Mouse (Mus musculus): ENCODE measurements around the gene Tmed8. TPM values are rescaled to one million over a fixed set of nuclear protein-coding genes. Genes with fewer than 3 reads are reported as not detected.

Gene Tmed8
- polyA plus RNA-seq, 1 experiment: 2.1 TPM

- no peak for TF ChIP-seq POLR2A (IDR thresholded peaks at IDR 0.05; ENCODE audit: insufficient read length, low read depth)
- no peak for TF ChIP-seq MYOG (IDR thresholded peaks at IDR 0.05; ENCODE audit: control insufficient read depth in 1 of 3, insufficient read depth in 1 of 3, insufficient read length in 2 of 3, low read depth in 2 of 3)
- TF ChIP-seq MAX (IDR thresholded peaks at IDR 0.05; ENCODE audit: low read depth): no peak
- TF ChIP-seq TCF12 (IDR thresholded peaks at IDR 0.05; ENCODE audit: insufficient read depth, poor library complexity, severe bottlenecking): no peak
- TF ChIP-seq SRF (IDR thresholded peaks at IDR 0.05; ENCODE audit: control insufficient read depth, insufficient read length, low read depth): no peak
- TF ChIP-seq TCF3 (IDR thresholded peaks at IDR 0.05; ENCODE audit: insufficient read length, low read depth): no peak
- TF ChIP-seq MYOD1 (IDR thresholded peaks at IDR 0.05; ENCODE audit: control insufficient read depth in 1 of 3, insufficient read length in 2 of 3, low read depth in 2 of 3): no peak
- no peak for TF ChIP-seq CEBPB (IDR thresholded peaks at IDR 0.05; ENCODE audit: insufficient read depth, poor library complexity, severe bottlenecking)
- TF ChIP-seq USF1 (IDR thresholded peaks at IDR 0.05; ENCODE audit: low read depth): no peak
- TF ChIP-seq E2F4 (IDR thresholded peaks at IDR 0.05; ENCODE audit: insufficient read depth): no peak
- TF ChIP-seq POLR2AphosphoS2 (IDR thresholded peaks at IDR 0.05; ENCODE audit: insufficient read length, low read depth): no peak
- TF ChIP-seq REST (IDR thresholded peaks at IDR 0.05; ENCODE audit: insufficient read depth, insufficient read length): no peak
- Histone ChIP-seq H3K4me3 (no peak overlapping the region), H3K36me3 (ENCODE audit: control insufficient read depth, insufficient read depth) (no peaks in the 10 kb centered on the region), H3K79me2 (ENCODE audit: control insufficient read depth, insufficient read depth) (no peaks in the 10 kb centered on the region), H3K27me3 (ENCODE audit: control insufficient read depth, insufficient read depth, insufficient read length) (no peaks in the 10 kb centered on the region), H3K4me2 (ENCODE audit: low read depth) (no peak overlapping the region), H3ac (ENCODE audit: control insufficient read depth, insufficient read length) (no peak overlapping the region)
Measured at GRCm38 (mm10) chr12:87226801-87227200, 26.5 kb upstream of the Tmed8 start.

GRCm38 (mm10) chr12:87224950-87225349 lies 24.7 kb upstream of the Tmed8 start:
- TF ChIP-seq MYOG (IDR thresholded peaks at IDR 0.05; ENCODE audit: control insufficient read depth in 1 of 3, insufficient read depth in 1 of 3, insufficient read length in 2 of 3, low read depth in 2 of 3): no peak
- no peak for TF ChIP-seq MYOD1 (IDR thresholded peaks at IDR 0.05; ENCODE audit: control insufficient read depth in 1 of 3, insufficient read length in 2 of 3, low read depth in 2 of 3)
- no peak for TF ChIP-seq POLR2AphosphoS2 (IDR thresholded peaks at IDR 0.05; ENCODE audit: insufficient read length, low read depth)
- Histone ChIP-seq H3K4me2 (ENCODE audit: low read depth) (no peak overlapping the region), H3K4me3 (no peak overlapping the region), H3K36me3 (ENCODE audit: control insufficient read depth, insufficient read depth) (no peaks in the 10 kb centered on the region), H3K79me2 (ENCODE audit: control insufficient read depth, insufficient read depth) (no peaks in the 10 kb centered on the region), H3K27me3 (ENCODE audit: control insufficient read depth, insufficient read depth, insufficient read length) (no peaks in the 10 kb centered on the region), H3ac (ENCODE audit: control insufficient read depth, insufficient read length) (no peak overlapping the region)

- Histone ChIP-seq H3K4me2 (ENCODE audit: low read depth) (no peak overlapping the region), H3ac (ENCODE audit: control insufficient read depth, insufficient read length) (no peak overlapping the region), H3K79me2 (ENCODE audit: control insufficient read depth, insufficient read depth) (no peaks in the 10 kb centered on the region), H3K27me3 (ENCODE audit: control insufficient read depth, insufficient read depth, insufficient read length) (no peaks in the 10 kb centered on the region), H3K36me3 (ENCODE audit: control insufficient read depth, insufficient read depth) (no peaks in the 10 kb centered on the region), H3K4me3 (no peak overlapping the region)
- no peak for TF ChIP-seq TCF12 (IDR thresholded peaks at IDR 0.05; ENCODE audit: insufficient read depth, poor library complexity, severe bottlenecking)
- no peak for TF ChIP-seq MYOG (IDR thresholded peaks at IDR 0.05; ENCODE audit: control insufficient read depth in 1 of 3, insufficient read depth in 1 of 3, insufficient read length in 2 of 3, low read depth in 2 of 3)
- TF ChIP-seq REST (IDR thresholded peaks at IDR 0.05; ENCODE audit: insufficient read depth, insufficient read length): no peak
- no peak for TF ChIP-seq POLR2A (IDR thresholded peaks at IDR 0.05; ENCODE audit: insufficient read length, low read depth)
- no peak for TF ChIP-seq CEBPB (IDR thresholded peaks at IDR 0.05; ENCODE audit: insufficient read depth, poor library complexity, severe bottlenecking)
- TF ChIP-seq MAX (IDR thresholded peaks at IDR 0.05; ENCODE audit: low read depth): no peak
- TF ChIP-seq SRF (IDR thresholded peaks at IDR 0.05; ENCODE audit: control insufficient read depth, insufficient read length, low read depth): no peak
- TF ChIP-seq TCF3 (IDR thresholded peaks at IDR 0.05; ENCODE audit: insufficient read length, low read depth): no peak
- TF ChIP-seq POLR2AphosphoS2 (IDR thresholded peaks at IDR 0.05; ENCODE audit: insufficient read length, low read depth): no peak
- no peak for TF ChIP-seq MYOD1 (IDR thresholded peaks at IDR 0.05; ENCODE audit: control insufficient read depth in 1 of 3, insufficient read length in 2 of 3, low read depth in 2 of 3)
- no peak for TF ChIP-seq E2F4 (IDR thresholded peaks at IDR 0.05; ENCODE audit: insufficient read depth)
- no peak for TF ChIP-seq USF1 (IDR thresholded peaks at IDR 0.05; ENCODE audit: low read depth)
Measured at GRCm38 (mm10) chr12:87219362-87219761, 19.1 kb upstream of the Tmed8 start.

DNA sequence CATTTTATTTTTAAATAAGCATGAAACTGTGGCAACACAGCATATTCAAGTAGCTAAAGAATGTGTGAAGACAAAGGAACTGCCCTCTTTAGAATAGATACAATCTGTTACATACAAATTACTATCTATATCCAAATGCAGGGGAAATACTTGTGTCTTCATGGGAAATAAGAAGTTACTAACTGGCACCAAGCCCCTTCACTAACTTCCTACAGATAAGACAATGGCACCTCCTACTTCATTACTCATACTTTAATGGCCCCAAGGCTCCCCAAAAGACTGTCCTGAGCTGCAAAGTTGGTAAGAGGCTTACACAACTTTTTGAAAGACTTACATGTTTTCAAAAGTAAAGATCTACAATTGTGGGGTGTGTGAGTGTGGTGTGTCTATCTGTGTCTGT lies 17.3 kb upstream of the Tmed8 start:
- H3K79me2 ChIP-seq (ENCODE audit: control insufficient read depth, insufficient read depth): no peaks in the 10 kb centered on the region
- no peaks in the 10 kb centered on the region for H3K36me3 ChIP-seq (ENCODE audit: control insufficient read depth, insufficient read depth)
- no peaks in the 10 kb centered on the region for H3K27me3 ChIP-seq (ENCODE audit: control insufficient read depth, insufficient read depth, insufficient read length)
- peak overlapping the region; percentile 53 for H3K4me2 ChIP-seq (ENCODE audit: low read depth)
- H3K4me3 ChIP-seq: no peak overlapping the region
- TF ChIP-seq USF1 (IDR thresholded peaks at IDR 0.05; ENCODE audit: low read depth) (no peak), MYOG (IDR thresholded peaks at IDR 0.05; ENCODE audit: control insufficient read depth in 1 of 3, insufficient read depth in 1 of 3, insufficient read length in 2 of 3, low read depth in 2 of 3) (no peak), E2F4 (IDR thresholded peaks at IDR 0.05; ENCODE audit: insufficient read depth) (no peak), REST (IDR thresholded peaks at IDR 0.05; ENCODE audit: insufficient read depth, insufficient read length) (no peak), MAX (IDR thresholded peaks at IDR 0.05; ENCODE audit: low read depth) (no peak), POLR2AphosphoS2 (IDR thresholded peaks at IDR 0.05; ENCODE audit: insufficient read length, low read depth) (no peak), TCF3 (IDR thresholded peaks at IDR 0.05; ENCODE audit: insufficient read length, low read depth) (no peak), MYOD1 (IDR thresholded peaks at IDR 0.05; ENCODE audit: control insufficient read depth in 1 of 3, insufficient read length in 2 of 3, low read depth in 2 of 3) (no peak), TCF12 (IDR thresholded peaks at IDR 0.05; ENCODE audit: insufficient read depth, poor library complexity, severe bottlenecking) (no peak), SRF (IDR thresholded peaks at IDR 0.05; ENCODE audit: control insufficient read depth, insufficient read length, low read depth) (no peak), CEBPB (IDR thresholded peaks at IDR 0.05; ENCODE audit: insufficient read depth, poor library complexity, severe bottlenecking) (no peak)
- no peak overlapping the region for H3ac ChIP-seq (ENCODE audit: control insufficient read depth, insufficient read length)

DNA sequence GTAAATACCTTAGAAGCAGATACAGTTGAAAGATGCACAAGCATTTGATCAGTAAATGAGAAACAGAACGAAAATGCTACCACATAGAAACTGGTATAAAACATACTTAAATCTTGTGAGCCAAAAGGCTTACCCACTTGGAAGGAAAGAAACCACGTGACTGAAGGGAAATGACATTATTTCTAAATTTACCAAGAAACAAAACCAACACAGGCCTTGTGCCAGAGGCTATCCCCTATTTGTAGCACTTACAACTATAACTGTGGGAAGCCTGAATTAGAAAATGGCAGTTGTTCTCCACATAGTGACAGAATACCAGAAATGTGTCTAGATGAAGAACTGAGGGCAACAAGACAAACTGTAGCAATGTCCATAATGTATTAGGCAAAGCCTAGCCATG lies 15.8 kb upstream of the Tmed8 start:
- no peaks in the 10 kb centered on the region for H3K27me3 ChIP-seq (ENCODE audit: control insufficient read depth, insufficient read depth, insufficient read length)
- no peaks in the 10 kb centered on the region for H3K79me2 ChIP-seq (ENCODE audit: control insufficient read depth, insufficient read depth)
- H3K36me3 ChIP-seq (ENCODE audit: control insufficient read depth, insufficient read depth): no peaks in the 10 kb centered on the region
- no peak overlapping the region for H3K4me2 ChIP-seq (ENCODE audit: low read depth)
- H3ac ChIP-seq (ENCODE audit: control insufficient read depth, insufficient read length): no peak overlapping the region
- TF ChIP-seq USF1 (IDR thresholded peaks at IDR 0.05; ENCODE audit: low read depth) (peak; percentile 68), MAX (IDR thresholded peaks at IDR 0.05; ENCODE audit: low read depth) (no peak)
- H3K4me3 ChIP-seq: no peak overlapping the region

Measured in myocyte (in vitro differentiated cells).